Mouse (Mus musculus) heart, embryonic 14.5 days (tissue): Measurements from ENCODE around the gene P2rx1. TPM values are rescaled to one million over a fixed set of nuclear protein-coding genes. Genes with fewer than 3 reads are reported as not detected.
A peak's percentile ranks its signal among the peaks of the same experiment; 100 is the strongest.

Source experiments
- ATAC-seq: fragments of 200-750 bp; cut with Nextera tagmentation; 2 replicates; pipeline ENCODE4 v1.8.0; 2017; ENCODE audit warnings: low read depth, moderate TSS enrichment; ENCODE audit not compliant: insufficient number of reproducible peaks, insufficient read depth, low FRiP score
- H3K27ac ChIP-seq, 2 experiments: fragments of 200-500 bp in 1 of 2; fragments of 300-500 bp in 1 of 2; sonication (generic) in 1 of 2; replicated peaks in 1 of 2; 2 replicates each; pipeline ENCODE4 v1.5.1; 2012 to 2014; ENCODE audit warnings: low read depth in 2 of 2, low read length in 2 of 2, control low read depth in 1 of 2, mild to moderate bottlenecking in 1 of 2, mixed read lengths in 1 of 2; ENCODE audit not compliant: control insufficient read depth in 1 of 2, insufficient read depth in 1 of 2
- H3K27me3 ChIP-seq: fragments of 300-500 bp; sonication (generic); 2 replicates; pipeline ENCODE4 v1.6.1; 2014; ENCODE audit warnings: mild to moderate bottlenecking, low read length, control low read depth; ENCODE audit not compliant: control insufficient read depth, insufficient read depth
- H3K36me3 ChIP-seq: fragments of 300-500 bp; sonication (generic); 2 replicates; pipeline ENCODE4 v1.6.1; 2014; ENCODE audit warnings: mild to moderate bottlenecking, control low read depth, low read length, mixed read lengths; ENCODE audit not compliant: control insufficient read depth, insufficient read depth
- H3K4me1 ChIP-seq, 2 experiments: fragments of 200-500 bp in 1 of 2; fragments of 300-500 bp in 1 of 2; sonication (generic) in 1 of 2; 2 replicates each; pipeline ENCODE4 v1.6.1; 2012 to 2014; ENCODE audit warnings: low read length in 2 of 2, control low read depth in 1 of 2, mixed read lengths in 1 of 2; ENCODE audit not compliant: control insufficient read depth in 2 of 2, insufficient read depth in 2 of 2
- H3K4me2 ChIP-seq: fragments of 300-500 bp; sonication (generic); 2 replicates; pipeline ENCODE4 v1.6.1; 2014; ENCODE audit warnings: mild to moderate bottlenecking, low read length
- H3K4me3 ChIP-seq, 2 experiments: fragments of 200-500 bp in 1 of 2; fragments of 300-500 bp in 1 of 2; sonication (generic) in 1 of 2; 2 replicates each; pipeline ENCODE4 v1.5.1; 2012 to 2014; ENCODE audit warnings: low read length in 2 of 2, mild to moderate bottlenecking in 2 of 2, control low read depth in 1 of 2, low read depth in 1 of 2, moderate library complexity in 1 of 2; ENCODE audit not compliant: control insufficient read depth in 1 of 2, insufficient read depth in 1 of 2
- H3K9ac ChIP-seq: fragments of 300-500 bp; sonication (generic); 2 replicates; pipeline ENCODE4 v1.6.1; 2014; ENCODE audit warnings: mild to moderate bottlenecking, low read length
- H3K9me3 ChIP-seq: fragments of 300-500 bp; sonication (generic); 2 replicates; pipeline ENCODE4 v1.6.1; 2016; ENCODE audit warnings: low read length, control low read depth; ENCODE audit not compliant: control insufficient read depth
- WGBS: fragments of 180-500 bp; shearing (Covaris S2); extraction: QIAGEN DNeasy Blood & Tissue Kit; methylation state at CpG from one replicate; pipeline ENCODE4 v1.1.7; 2014; 5-methylcytosine and 5-hydroxymethylcytosine counted together
- polyA plus RNA-seq: library from polyadenylated mRNA; unstranded; fragments of >200 nt; fragmentation: Nextera tagmentation; extraction: Ambion mirVana; gene quantifications from 2 replicates; pipeline ENCODE4 v1.2.1, GENCODE M21; 2014

P2rx1 gene
- polyA plus RNA-seq, 1 experiment from 2014 or later = 1.4 TPM

- Histone ChIP-seq H3K4me3 (no peak overlapping the region), H3K4me1 (peaks cover 25 to 32% of the 10 kb centered on the region in 2 experiments), H3K9ac (no peak overlapping the region), H3K27ac (no peak overlapping the region), H3K36me3 (no peaks in the 10 kb centered on the region), H3K9me3 (no peaks in the 10 kb centered on the region), H3K27me3 (no peaks in the 10 kb centered on the region), H3K4me2 (no peak overlapping the region)
- 16% methylated on average over 6 of the region's 6 CpGs for WGBS
- ATAC-seq = no peak
Measured at GRCm38 (mm10) chr11:73001029-73001428, 2.1 kb downstream of the P2rx1 start.

- ATAC-seq = peak; percentile 28; the same call in 1 of the 2 replicates
- no peak overlapping the region for H3K4me2 ChIP-seq
- no peaks in the 10 kb centered on the region for H3K36me3 ChIP-seq
- H3K4me1 ChIP-seq = peaks cover 15 to 27% of the 10 kb centered on the region in 2 experiments
- H3K4me3 ChIP-seq = no peak overlapping the region
- no peak overlapping the region for H3K9ac ChIP-seq
- H3K27ac ChIP-seq = peak overlapping the region in 1 of 2 experiments; percentile 64; a peak in 2 of 4 replicates
- H3K27me3 ChIP-seq = peaks cover 20% of the 10 kb centered on the region
- WGBS = 0% methylated on average over 2 of the region's 2 CpGs
- H3K9me3 ChIP-seq = no peaks in the 10 kb centered on the region
Measured at GRCm38 (mm10) chr11:73006377-73006776, 7.5 kb downstream of the P2rx1 start.

- Histone ChIP-seq H3K4me3 (no peak overlapping the region), H3K27me3 (peaks cover 22% of the 10 kb centered on the region), H3K36me3 (no peaks in the 10 kb centered on the region), H3K9me3 (no peaks in the 10 kb centered on the region), H3K4me1 (peaks cover 15 to 27% of the 10 kb centered on the region in 2 experiments), H3K9ac (no peak overlapping the region), H3K27ac (no peak overlapping the region), H3K4me2 (no peak overlapping the region)
- ATAC-seq = no peak
- 36% methylated on average over 3 of the region's 3 CpGs for WGBS
Measured at GRCm38 (mm10) chr11:73007113-73007512, 8.2 kb downstream of the P2rx1 start.

- ATAC-seq = no peak; the same call in 1 of the 2 replicates
- H3K9me3 ChIP-seq = no peaks in the 10 kb centered on the region
- H3K36me3 ChIP-seq = no peaks in the 10 kb centered on the region
- H3K27me3 ChIP-seq = peaks cover 22% of the 10 kb centered on the region
- no peak overlapping the region for H3K4me2 ChIP-seq
- H3K4me1 ChIP-seq = peaks cover 15 to 27% of the 10 kb centered on the region in 2 experiments
- H3K4me3 ChIP-seq = no peak overlapping the region
- H3K27ac ChIP-seq = no peak overlapping the region
- 40% methylated on average over 11 of the region's 11 CpGs for WGBS
- no peak overlapping the region for H3K9ac ChIP-seq
Measured at GRCm38 (mm10) chr11:73007698-73008481, 9.0 kb downstream of the P2rx1 start.

GRCm38 (mm10) chr11:73008826-73009225, 9.9 kb downstream of the P2rx1 start:
- Histone ChIP-seq H3K9ac (no peak overlapping the region), H3K27ac (no peak overlapping the region), H3K36me3 (no peaks in the 10 kb centered on the region), H3K4me2 (no peak overlapping the region), H3K4me1 (peaks cover 15 to 27% of the 10 kb centered on the region in 2 experiments), H3K27me3 (peaks cover 22% of the 10 kb centered on the region), H3K4me3 (no peak overlapping the region), H3K9me3 (no peaks in the 10 kb centered on the region)
- no peak for ATAC-seq
- WGBS = 70% methylated on average over 2 of the region's 2 CpGs

GRCm38 (mm10) chr11:73009531-73010274, 10.8 kb downstream of the P2rx1 start:
- no peak overlapping the region for H3K27ac ChIP-seq
- 68% methylated on average over 13 of the region's 13 CpGs for WGBS
- H3K4me3 ChIP-seq = no peak overlapping the region
- no peaks in the 10 kb centered on the region for H3K36me3 ChIP-seq
- H3K9me3 ChIP-seq = no peaks in the 10 kb centered on the region
- H3K9ac ChIP-seq = no peak overlapping the region
- H3K4me1 ChIP-seq = peaks cover 15 to 31% of the 10 kb centered on the region in 2 experiments
- ATAC-seq = no peak
- H3K27me3 ChIP-seq = peaks cover 22% of the 10 kb centered on the region
- no peak overlapping the region for H3K4me2 ChIP-seq

GRCm38 (mm10) chr11:73013981-73014380, 15.1 kb downstream of the P2rx1 start:
- Histone ChIP-seq H3K4me2 (no peak overlapping the region), H3K27ac (no peak overlapping the region), H3K9me3 (no peaks in the 10 kb centered on the region), H3K4me3 (no peak overlapping the region), H3K27me3 (peaks cover 39% of the 10 kb centered on the region), H3K9ac (no peak overlapping the region), H3K36me3 (no peaks in the 10 kb centered on the region), H3K4me1 (peaks cover 7 to 15% of the 10 kb centered on the region in 2 experiments; a peak in 2 of 4 replicates)
- 75% methylated on average over 5 of the region's 5 CpGs for WGBS
- ATAC-seq = no peak
